In genomic region chr13:34973149-34973548, GRCm38 (mm10) we compare ENCODE assay signal across 9 mouse cellular contexts. TPM values are rescaled to one million over a fixed set of nuclear protein-coding genes. Genes with fewer than 3 reads are reported as not detected.
A peak's percentile ranks its signal among the peaks of the same experiment; 100 is the strongest.
DNase-seq lines count a peak whose midpoint lies in the region; ATAC-seq and TF ChIP-seq lines count a peak whose summit lies in the region.
"Had no signal": no experiment of that assay in that cellular context is flagged by ENCODE, and none has a peak within 500 bp of the region (broad histone marks: within the 10 kb centered on the region; RNA-seq: fewer than 3 reads in every experiment).

No protein-coding gene starts in this region.

- no peaks in the 10 kb centered on the region for H3K27me3 ChIP-seq in E14TG2a.4 (ENCODE audit: insufficient read depth, low read length)
- H3K27me3 ChIP-seq: neural tube, embryonic 12.5 days had no signal

- peaks cover 13% of the 10 kb centered on the region for H3K36me3 ChIP-seq in E14TG2a.4 (ENCODE audit: insufficient read depth, low read length)

- no peaks in the 10 kb centered on the region for H3K9me3 ChIP-seq in E14TG2a.4 (ENCODE audit: low read length)
- H3K9me3 ChIP-seq: neural tube, embryonic 12.5 days had no signal

- TF ChIP-seq CTCF in layer of hippocampus, adult 2 months (conservative IDR thresholded peaks at IDR 0.05), result peak; percentile 86
- TF ChIP-seq CTCF in E14TG2a.4 (conservative IDR thresholded peaks at IDR 0.05; ENCODE audit: low read length), result peak; percentile 73

- DNase-seq in layer of hippocampus, adult 2 months (ENCODE audit: low spot score in 2 of 2), result no peak
- no peak for DNase-seq in layer of hippocampus, postnatal 10 days (ENCODE audit: low spot score in 2 of 2)
- DNase-seq in brain, adult 2 months (ENCODE audit: low read depth, low spot score), result peak; percentile 52
- DNase-seq in urinary bladder, postnatal 14 days (ENCODE audit: low spot score), result no peak
- DNase-seq in cerebellum, adult 8-10 months, result no peak
- no peak for DNase-seq in left cerebral cortex, adult 9 months (ENCODE audit: low spot score in 2 of 2)

- peaks cover 28% of the 10 kb centered on the region for H3K4me1 ChIP-seq in E14TG2a.4 (replicated peaks; ENCODE audit: low read depth, low read length)
- H3K4me1 ChIP-seq: neural tube, embryonic 12.5 days had no signal

- ATAC-seq in megakaryocyte progenitor cell, adult 5-6 weeks (replicated peaks; ENCODE audit: poor library complexity), result peak; percentile 90

- H3K4me3 ChIP-seq in layer of hippocampus, adult 2 months, result no peak overlapping the region
- no peak overlapping the region for H3K4me3 ChIP-seq in E14TG2a.4 (replicated peaks; ENCODE audit: low read length)
- H3K4me3 ChIP-seq: neural tube, embryonic 12.5 days had no signal

- H3K27ac ChIP-seq in layer of hippocampus, adult 2 months, result no peak overlapping the region
- H3K27ac ChIP-seq: neural tube, embryonic 12.5 days had no signal

RNA-seq across cellular contexts. Expression of gene Eci3, which starts 9.5 kb away (rescaled TPM):
- under 1 TPM; 0.44 to 0.56 TPM for total RNA-seq in layer of hippocampus, adult 2 months (2021)
- 1 to 10 TPM in 1 of 2 experiments, under 1 TPM in 1; 0.98 to 1.5 TPM for total RNA-seq in layer of hippocampus, postnatal 10 days (2021)
- total RNA-seq in megakaryocyte progenitor cell, adult 5-6 weeks (2015), result not detected in 2 replicates
- not detected in 2 replicates for total RNA-seq in megakaryocyte progenitor cell, adult 5-6 weeks (2017)

RNA-seq across cellular contexts. Expression of gene 4933417A18Rik, which starts 48.9 kb away (rescaled TPM):
- not detected for total RNA-seq in layer of hippocampus, adult 2 months (2021)
- not detected for total RNA-seq in layer of hippocampus, postnatal 10 days (2021)
- total RNA-seq in megakaryocyte progenitor cell, adult 5-6 weeks (2015), result not detected in 2 replicates
- not detected in 2 replicates for total RNA-seq in megakaryocyte progenitor cell, adult 5-6 weeks (2017)

RNA-seq across cellular contexts. Expression of gene Fam217a, which starts 49.0 kb away (rescaled TPM):
- under 1 TPM; 0.51 to 0.54 TPM for total RNA-seq in layer of hippocampus, adult 2 months (2021)
- under 1 TPM; 0.29 to 0.32 TPM for total RNA-seq in layer of hippocampus, postnatal 10 days (2021)
- 0.22 TPM in 1 of 2 replicates, not detected in the other for total RNA-seq in megakaryocyte progenitor cell, adult 5-6 weeks (2015)
- not detected in 2 replicates for total RNA-seq in megakaryocyte progenitor cell, adult 5-6 weeks (2017)

RNA-seq across cellular contexts. Expression of gene Eci2, which starts 53.7 kb away (rescaled TPM):
- 10 to 100 TPM; 46.8 to 51.7 TPM for total RNA-seq in layer of hippocampus, adult 2 months (2021)
- 10 to 100 TPM; 58.7 to 58.9 TPM for total RNA-seq in layer of hippocampus, postnatal 10 days (2021)
- total RNA-seq in megakaryocyte progenitor cell, adult 5-6 weeks (2015), result 83.3 and 94.2 TPM in 2 replicates
- 51.2 and 69.3 TPM in 2 replicates for total RNA-seq in megakaryocyte progenitor cell, adult 5-6 weeks (2017)
